Mouse (Mus musculus): Measurements from ENCODE around the gene Kif13a.

DNA sequence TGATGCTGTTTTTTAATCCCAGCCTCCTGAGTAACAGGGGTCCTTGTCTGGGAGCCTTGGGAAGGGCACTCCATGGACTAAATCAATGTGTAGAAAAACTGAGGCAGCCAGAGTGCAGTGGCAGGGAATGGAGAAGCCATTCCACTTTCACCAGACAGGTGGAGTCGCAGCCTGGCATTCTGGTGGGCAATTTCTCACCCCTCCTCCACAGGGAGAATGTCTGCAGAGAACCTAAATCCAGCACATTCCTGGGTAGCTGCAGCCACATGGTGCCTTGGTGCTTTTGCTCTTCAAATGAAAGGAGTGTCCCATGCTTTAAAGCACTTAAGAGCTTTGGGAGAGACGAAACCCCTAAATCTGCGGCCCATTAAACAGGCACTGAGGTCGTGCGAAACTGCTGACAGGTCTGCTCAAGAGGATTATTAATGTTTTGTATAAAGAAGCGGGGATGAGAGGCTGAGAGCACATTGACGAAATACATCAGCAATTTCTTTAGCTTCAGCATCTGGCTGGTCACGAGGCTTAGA, 110.4 kb downstream of the Kif13a start:
- TF ChIP-seq CTCF (IDR thresholded peaks at IDR 0.05; ENCODE audit: control insufficient read depth, insufficient read depth, insufficient replicate concordance, low read depth, low read length) (no peak), POLR2A (IDR thresholded peaks at IDR 0.05; ENCODE audit: control insufficient read depth, low read depth, low read length) (no peak)

All from testis, adult 2 months (tissue).